19 mouse cellular contexts compared by ENCODE assay signal in the genomic region with DNA sequence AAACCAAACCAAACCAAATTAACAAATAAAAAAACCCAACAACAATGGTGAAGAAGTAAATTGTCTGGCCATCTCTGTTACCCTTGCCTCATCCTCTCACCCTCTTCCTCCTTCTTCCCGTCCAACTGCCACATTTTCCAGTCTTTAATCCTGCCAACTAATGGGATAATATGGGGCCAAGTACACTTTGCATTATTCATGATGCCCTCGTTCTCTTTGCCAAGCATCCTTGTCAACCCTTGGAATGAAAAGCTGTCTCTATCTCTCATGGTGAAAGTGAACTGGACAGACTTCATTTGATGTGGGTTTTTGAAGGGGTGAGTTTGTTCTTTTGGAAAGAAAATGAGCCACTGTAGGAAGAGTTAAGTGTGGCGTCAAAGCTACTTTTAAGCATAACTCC. TPM values are rescaled to one million over a fixed set of nuclear protein-coding genes. Genes with fewer than 3 reads are reported as not detected.
"Had no signal": no experiment of that assay in that cellular context is flagged by ENCODE, and none has a peak within 500 bp of the region (broad histone marks: within the 10 kb centered on the region; RNA-seq: fewer than 3 reads in every experiment).

No protein-coding gene starts in this region.

- H3K27ac ChIP-seq: kidney, postnatal 0 days; limb, embryonic 12.5 days; limb, embryonic 15.5 days; liver, embryonic 14.5 days; macrophage; stomach, embryonic 15.5 days had no signal

- H3K4me3 ChIP-seq: limb, embryonic 12.5 days; limb, embryonic 15.5 days; stomach, embryonic 15.5 days had no signal

- DNase-seq: kidney, adult 2 months; kidney, postnatal 25 days; left cerebral cortex, postnatal 4 days; liver, postnatal 0 days; lung, embryonic 14.5 days; right cerebral cortex, postnatal 25 days; spleen, adult 18-20 months; thymus, postnatal 25 days had no signal

- H3K9me3 ChIP-seq: limb, embryonic 12.5 days; limb, embryonic 15.5 days; stomach, embryonic 15.5 days had no signal

- H3K9ac ChIP-seq: limb, embryonic 12.5 days; limb, embryonic 15.5 days; liver, embryonic 14.5 days; liver, postnatal 0 days; lung, embryonic 14.5 days; stomach, embryonic 15.5 days had no signal

- H3K4me1 ChIP-seq: limb, embryonic 12.5 days; limb, embryonic 15.5 days; stomach, embryonic 15.5 days had no signal

- H3K36me3 ChIP-seq: limb, embryonic 12.5 days; limb, embryonic 15.5 days; stomach, embryonic 15.5 days had no signal

- H3K4me2 ChIP-seq: limb, embryonic 12.5 days; limb, embryonic 15.5 days; liver, embryonic 11.5 days; lung, embryonic 14.5 days; stomach, embryonic 15.5 days had no signal

- H3K27me3 ChIP-seq: limb, embryonic 12.5 days; limb, embryonic 15.5 days; stomach, embryonic 15.5 days had no signal

- ATAC-seq: intestine, postnatal 0 days; liver, postnatal 0 days; lung, postnatal 0 days had no signal

RNA-seq across cellular contexts. Expression of a gene that starts 0.6 kb away (rescaled TPM):
- polyA plus RNA-seq: kidney, adult 2 months; kidney, embryonic 14.5 days; macrophage; stomach, embryonic 15.5 days had no signal

RNA-seq across cellular contexts. Expression of a gene that starts 31.6 kb away (rescaled TPM):
- polyA plus RNA-seq: liver, postnatal 0 days had no signal

RNA-seq across cellular contexts. Expression of a gene that starts 39.0 kb away (rescaled TPM):
- total RNA-seq: layer of hippocampus, postnatal 14 days; left cerebral cortex, postnatal 4 days had no signal
- polyA plus RNA-seq: macrophage had no signal
